Mouse (Mus musculus) bone marrow macrophage, adult 2 months (primary cell): ENCODE results near the gene Gpr171.

Experiments used
- CTCF ChIP-seq: IDR thresholded peaks from 2 replicates; pipeline ENCODE4 v1.5.1; 2012; ENCODE audit warnings: low read depth, mild to moderate bottlenecking, low read length, moderate library complexity
- POLR2A ChIP-seq: IDR thresholded peaks from 2 replicates; pipeline ENCODE4 v1.6.1; 2012; ENCODE audit warnings: mild to moderate bottlenecking, low read depth, low read length, borderline replicate concordance

GRCm38 (mm10) chr3:59130431-59130830 lies 28.8 kb upstream of the Gpr171 start:
- TF ChIP-seq CTCF (no peak), POLR2A (no peak)
